Mouse (Mus musculus): Measurements from ENCODE around the gene Far1. TPM values are rescaled to one million over a fixed set of nuclear protein-coding genes. Genes with fewer than 3 reads are reported as not detected.

Gene Far1
- polyA plus RNA-seq (2012; rRNA removed) = 13.1 and 13.4 TPM in 2 replicates

GRCm38 (mm10) chr7:113513286-113513962 lies at the start of gene Far1:
Gene Far1, plus strand, starts transcription at chr7:113513834.

Other genes starting within 250 kb of the Far1 start
- gene Btbd10, start 144.4 kb upstream of the Far1 start, polyA plus RNA-seq (2012; rRNA removed) = 11.8 and 15.7 TPM in 2 replicates
- gene Pth, start 125.3 kb upstream of the Far1 start, polyA plus RNA-seq (2012; rRNA removed) = not detected in 2 replicates